Mouse (Mus musculus) heart, adult 2 months (tissue): ENCODE results near the gene Kcng3. TPM values are rescaled to one million over a fixed set of nuclear protein-coding genes. Genes with fewer than 3 reads are reported as not detected.

ENCODE experiments used
- DNase-seq, 2 experiments: peaks; one replicate each; pipeline ENCODE4 v3.0.0; 2021
- H3K27ac ChIP-seq: fragments of 200-600 bp; 2 replicates; pipeline ENCODE4 v1.8.1; 2022
- H3K27me3 ChIP-seq: fragments of 200-500 bp; 2 replicates; pipeline ENCODE4 v1.6.1; 2012; ENCODE audit warnings: mild to moderate bottlenecking, low read length, inconsistent platforms, mixed read lengths; ENCODE audit not compliant: control insufficient read depth, insufficient read depth
- H3K36me3 ChIP-seq: fragments of 200-500 bp; 2 replicates; pipeline ENCODE4 v1.6.1; 2012; ENCODE audit warnings: low read length, inconsistent platforms; ENCODE audit not compliant: control insufficient read depth, insufficient read depth
- H3K4me1 ChIP-seq: fragments of 200-500 bp; 2 replicates; pipeline ENCODE4 v1.6.1; 2011; ENCODE audit warnings: low read length; ENCODE audit not compliant: control insufficient read depth, insufficient read depth
- H3K4me3 ChIP-seq: fragments of 200-600 bp; 2 replicates; pipeline ENCODE4 v1.8.1; 2022
- H3K79me2 ChIP-seq: fragments of 200-500 bp; replicated peaks from 2 replicates; pipeline ENCODE4 v1.6.1; 2012; ENCODE audit warnings: mild to moderate bottlenecking, inconsistent platforms, low read length, moderate library complexity, mixed read lengths; ENCODE audit not compliant: control insufficient read depth, insufficient read depth
- H3K9ac ChIP-seq: fragments of 200-500 bp; 2 replicates; pipeline ENCODE4 v1.6.1; 2012; ENCODE audit warnings: low read depth, mild to moderate bottlenecking, control low read depth, inconsistent platforms, low read length, mixed read lengths
- CTCF ChIP-seq: fragments of 200-600 bp; IDR thresholded peaks from 2 replicates; pipeline ENCODE4 v1.8.1; 2022; ENCODE audit warnings: antibody characterized with exemption, mild to moderate bottlenecking, moderate library complexity
- EP300 ChIP-seq: fragments of 200-500 bp; IDR thresholded peaks from 2 replicates; pipeline ENCODE4 v1.6.1; 2011; ENCODE audit warnings: low read depth, low read length, control low read depth; ENCODE audit not compliant: insufficient read depth
- POLR2A ChIP-seq: fragments of 200-500 bp; IDR thresholded peaks from 2 replicates; pipeline ENCODE4 v1.6.1; 2011; ENCODE audit warnings: mild to moderate bottlenecking, low read depth, low read length, control low read depth; ENCODE audit not compliant: insufficient read depth
- WGBS: fragments of 180-500 bp; shearing (Covaris S2); methylation state at CpG from one replicate; pipeline ENCODE4 v1.1.7; 2018; 5-methylcytosine and 5-hydroxymethylcytosine counted together
- intact Hi-C: fragments of 180-260 bp; cut with DNase I; formaldehyde crosslinking; loops from one replicate; pipeline ENCODE4 v1.15.1; 2025
- polyA plus RNA-seq: library from polyadenylated mRNA; depleted of rRNA; stranded (reverse); fragments of >200 nt; gene quantifications from 2 replicates; pipeline ENCODE4 v1.2.3, GENCODE M21; 2012
- total RNA-seq, 2 experiments: library from RNA; stranded (reverse); gene quantifications; 2 replicates each; pipeline ENCODE4 v1.2.3; 2021

Kcng3 gene
- total and polyA plus RNA-seq, 3 experiments = 0.02 TPM; not detected in 2

- 1% methylated on average over 24 of the region's 24 CpGs for WGBS
- Histone ChIP-seq H3K79me2 (no peaks in the 10 kb centered on the region), H3K27ac (no peak overlapping the region), H3K9ac (no peak overlapping the region), H3K27me3 (peaks cover 10% of the 10 kb centered on the region), H3K36me3 (no peaks in the 10 kb centered on the region), H3K4me1 (no peaks in the 10 kb centered on the region), H3K4me3 (peak overlapping the region; percentile 40)
- no peak for TF ChIP-seq POLR2A
- TF ChIP-seq EP300 = no peak
- TF ChIP-seq CTCF = peak; percentile 81
- DNase-seq = peak; percentile 47 to 58
- intact Hi-C loops = loop anchor here (2.0 to 10.0 kb wide), 5 partner anchors 100 to 608 kb away; no protein-coding TSS in a partner anchor
These were observed 1.2 kb upstream of the Kcng3 start for GRCm38 (mm10) chr17:83632653-83633570.

DNA sequence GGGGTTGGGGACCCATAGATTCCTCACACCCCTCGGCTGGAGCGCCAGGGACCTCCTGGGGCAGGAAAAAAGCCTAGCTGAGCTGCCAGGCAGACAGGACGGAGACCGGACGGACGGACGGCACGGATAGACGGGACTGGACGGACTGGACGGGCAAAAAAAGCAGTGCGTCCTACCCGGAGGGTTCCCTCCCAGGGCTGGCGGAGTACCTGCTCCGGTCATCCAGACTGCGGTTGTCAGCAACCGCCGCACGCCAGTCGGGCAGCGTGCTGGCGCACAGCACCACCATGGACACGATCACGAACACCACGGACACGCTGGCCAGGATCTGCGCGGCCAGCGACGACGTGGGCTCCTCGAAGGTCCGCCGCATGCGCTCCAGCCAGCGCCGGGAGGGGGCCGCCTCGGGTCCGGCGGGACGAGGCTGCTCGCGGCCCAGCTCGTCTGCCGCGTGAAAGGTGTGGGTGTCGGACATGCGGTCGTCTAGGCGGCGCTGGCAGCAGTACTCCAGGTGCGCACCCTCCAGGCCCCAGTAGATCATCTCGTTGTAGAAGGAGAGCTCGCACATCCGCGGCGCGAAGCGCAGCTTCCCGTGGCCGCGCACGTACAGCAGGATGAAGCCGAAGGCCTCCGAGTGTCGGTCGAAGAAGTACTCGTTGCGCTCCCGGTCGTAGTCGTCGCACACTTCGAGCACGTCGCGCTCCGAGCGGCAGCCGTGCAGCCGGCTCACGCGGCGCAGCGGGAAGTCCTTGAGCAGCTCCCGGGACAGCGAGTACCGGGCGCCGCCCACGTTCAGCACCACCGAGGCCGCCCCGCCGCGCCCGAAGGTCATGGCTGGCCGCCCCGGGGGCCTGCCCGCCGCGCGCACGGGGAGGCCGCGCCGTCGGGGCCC lies 662 bp downstream of the Kcng3 start:
- Histone ChIP-seq H3K79me2 (no peaks in the 10 kb centered on the region), H3K4me3 (no peak overlapping the region), H3K27me3 (peaks cover 10% of the 10 kb centered on the region), H3K9ac (no peak overlapping the region), H3K4me1 (no peaks in the 10 kb centered on the region), H3K27ac (no peak overlapping the region), H3K36me3 (no peaks in the 10 kb centered on the region)
- DNase-seq = peak; percentile 22 to 34
- TF ChIP-seq EP300 = no peak
- TF ChIP-seq POLR2A = no peak
- no peak for TF ChIP-seq CTCF
- WGBS = 2% methylated on average over 107 of the region's 109 CpGs
- intact Hi-C loops = loop anchor here (5.0 to 10.0 kb wide), 3 partner anchors 221 to 606 kb away; no protein-coding TSS in a partner anchor

- Histone ChIP-seq H3K27me3 (no peaks in the 10 kb centered on the region), H3K9ac (no peak overlapping the region), H3K27ac (no peak overlapping the region), H3K4me3 (no peak overlapping the region), H3K36me3 (no peaks in the 10 kb centered on the region), H3K4me1 (no peaks in the 10 kb centered on the region; the same call in 1 of the 2 replicates), H3K79me2 (no peaks in the 10 kb centered on the region)
- intact Hi-C loops = no loop called here
- TF ChIP-seq POLR2A (no peak), CTCF (no peak), EP300 (no peak)
- 28% methylated on average over 11 of the region's 11 CpGs for WGBS
- DNase-seq = no peak
These were observed 17.8 kb downstream of the Kcng3 start for GRCm38 (mm10) chr17:83613907-83614306.

DNA sequence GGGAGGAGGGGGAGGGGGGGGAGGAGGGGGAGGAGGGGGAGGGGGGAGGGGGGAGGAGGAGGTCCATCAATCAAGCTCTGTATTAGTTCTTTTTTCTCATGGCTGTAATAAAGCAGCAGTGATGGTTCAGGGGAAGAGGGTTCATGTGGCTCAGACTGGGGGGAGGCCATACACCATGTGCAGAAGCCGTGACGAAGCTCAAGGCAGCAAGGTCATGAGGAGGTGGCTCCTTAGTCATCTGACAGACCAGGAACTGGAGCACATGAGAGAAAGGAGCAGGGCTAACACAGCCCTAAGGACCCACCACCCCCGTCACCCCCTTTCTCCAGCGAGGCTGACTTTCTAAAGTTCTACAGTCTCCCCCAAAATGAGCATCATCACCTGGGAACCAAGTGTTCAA lies 22.2 kb downstream of the Kcng3 start:
- Histone ChIP-seq H3K4me3 (no peak overlapping the region), H3K79me2 (no peaks in the 10 kb centered on the region), H3K4me1 (no peaks in the 10 kb centered on the region), H3K27ac (no peak overlapping the region), H3K27me3 (no peaks in the 10 kb centered on the region), H3K36me3 (no peaks in the 10 kb centered on the region), H3K9ac (no peak overlapping the region)
- DNase-seq = no peak
- no peak for TF ChIP-seq EP300
- TF ChIP-seq CTCF = no peak
- no peak for TF ChIP-seq POLR2A
- intact Hi-C loops = no loop called here
- WGBS = 70% methylated on average over 4 of the region's 4 CpGs

DNA sequence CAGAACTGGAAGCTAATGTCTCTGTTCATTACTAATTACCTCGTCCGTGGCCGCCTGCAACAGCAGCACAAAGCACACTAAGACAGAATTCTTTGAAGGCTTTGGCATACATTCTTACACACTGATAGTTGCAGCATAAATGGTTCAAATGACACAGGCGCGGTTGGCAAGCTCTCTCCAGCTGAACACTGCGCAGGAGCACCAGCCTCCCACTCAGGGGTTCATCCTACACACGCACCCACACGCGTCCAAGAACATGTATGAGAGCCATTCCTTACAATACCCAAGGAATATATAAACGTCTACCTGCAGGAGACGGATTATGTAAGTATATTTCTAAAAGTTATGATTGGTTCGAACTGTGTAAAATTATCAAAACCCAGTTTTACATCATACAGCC lies 30.7 kb downstream of the Kcng3 start:
- 86% methylated on average over 12 of the region's 12 CpGs for WGBS
- Histone ChIP-seq H3K4me3 (no peak overlapping the region), H3K36me3 (no peaks in the 10 kb centered on the region), H3K27ac (no peak overlapping the region), H3K79me2 (no peaks in the 10 kb centered on the region), H3K9ac (no peak overlapping the region), H3K4me1 (no peaks in the 10 kb centered on the region), H3K27me3 (no peaks in the 10 kb centered on the region)
- no peak for DNase-seq
- TF ChIP-seq CTCF (no peak), POLR2A (no peak), EP300 (no peak)
- intact Hi-C loops = no loop called here
